Mouse (Mus musculus) cortical plate, adult 2 months (tissue): ENCODE measurements around the gene Creb3l1. TPM values are rescaled to one million over a fixed set of nuclear protein-coding genes. Genes with fewer than 3 reads are reported as not detected.

Source experiments
- H3K27ac ChIP-seq: fragments of 200-500 bp; 2 replicates; pipeline ENCODE4 v1.5.1; 2012; ENCODE audit warnings: low read length, control low read depth, inconsistent platforms; ENCODE audit not compliant: insufficient read depth
- H3K4me1 ChIP-seq: fragments of 200-500 bp; 2 replicates; pipeline ENCODE4 v1.6.1; 2011; ENCODE audit warnings: low read length; ENCODE audit not compliant: control insufficient read depth, insufficient read depth
- H3K4me3 ChIP-seq: fragments of 200-500 bp; 2 replicates; pipeline ENCODE4 v1.5.1; 2011; ENCODE audit warnings: mild to moderate bottlenecking, low read length, control low read depth; ENCODE audit not compliant: insufficient read depth
- CTCF ChIP-seq: fragments of 200-500 bp; IDR thresholded peaks from 2 replicates; pipeline ENCODE4 v1.5.1; 2011; ENCODE audit warnings: mild to moderate bottlenecking, control low read depth, low read length; ENCODE audit not compliant: insufficient read depth; ENCODE audit errors: extremely low read depth
- POLR2A ChIP-seq: fragments of 200-500 bp; IDR thresholded peaks from 2 replicates; pipeline ENCODE4 v1.6.1; 2011; ENCODE audit warnings: mild to moderate bottlenecking, low read length, control low read depth; ENCODE audit not compliant: insufficient read depth; ENCODE audit errors: extremely low read depth
- polyA plus RNA-seq: library from polyadenylated mRNA; depleted of rRNA; stranded (reverse); fragments of >200 nt; gene quantifications from 2 replicates; pipeline ENCODE4 v1.2.3, GENCODE M21; 2012

Gene Creb3l1
- polyA plus RNA-seq, 1 experiment = 0.98 TPM

GRCm38 (mm10) chr2:91949411-91950274, 74.7 kb downstream of the Creb3l1 start:
- TF ChIP-seq POLR2A (no peak), CTCF (no peak)
- Histone ChIP-seq H3K4me3 (peak overlapping the region; percentile 9; the same call in 1 of the 2 replicates), H3K27ac (peak overlapping the region; percentile 94), H3K4me1 (peaks cover 35% of the 10 kb centered on the region)

GRCm38 (mm10) chr2:91948792-91949241, 75.5 kb downstream of the Creb3l1 start:
- H3K4me3 ChIP-seq = no peak overlapping the region
- H3K4me1 ChIP-seq = peaks cover 34% of the 10 kb centered on the region
- TF ChIP-seq POLR2A = no peak
- TF ChIP-seq CTCF = no peak
- peak overlapping the region; percentile 94; the same call in 1 of the 2 replicates for H3K27ac ChIP-seq

- peaks cover 33% of the 10 kb centered on the region for H3K4me1 ChIP-seq
- 0 out of 2 replicates have a peak overlapping the region, but pooled peaks have one; percentile 1 for H3K4me3 ChIP-seq
- peak overlapping the region; percentile 67 for H3K27ac ChIP-seq
- TF ChIP-seq CTCF = no peak
- TF ChIP-seq POLR2A = no peak
These were observed 76.2 kb downstream of the Creb3l1 start for GRCm38 (mm10) chr2:91948151-91948509.

GRCm38 (mm10) chr2:91947397-91948150, 76.7 kb downstream of the Creb3l1 start:
- 0 out of 2 replicates have a peak overlapping the region, but pooled peaks have one; percentile 1 for H3K4me3 ChIP-seq
- peak overlapping the region; percentile 67 for H3K27ac ChIP-seq
- TF ChIP-seq POLR2A (no peak), CTCF (no peak)
- peaks cover 33% of the 10 kb centered on the region for H3K4me1 ChIP-seq

GRCm38 (mm10) chr2:91946836-91947235, 77.5 kb downstream of the Creb3l1 start:
- H3K27ac ChIP-seq = peak overlapping the region; percentile 48; the same call in 1 of the 2 replicates
- no peak for TF ChIP-seq POLR2A
- TF ChIP-seq CTCF = no peak
- no peak overlapping the region for H3K4me3 ChIP-seq
- peaks cover 33% of the 10 kb centered on the region for H3K4me1 ChIP-seq

- Histone ChIP-seq H3K4me1 (peaks cover 32% of the 10 kb centered on the region), H3K4me3 (no peak within 1 kb of the TSS), H3K27ac (peak within 1 kb of the TSS; percentile 48; the same call in 1 of the 2 replicates)
- no peak for TF ChIP-seq CTCF
- no peak for TF ChIP-seq POLR2A
These were observed 78.8 kb downstream of the Creb3l1 start, which contains the start of gene Gm9821 for GRCm38 (mm10) chr2:91945483-91945882. Gene Gm9821 (plus strand): TSS chr2:91945703.

GRCm38 (mm10) chr2:91944170-91944950, 79.9 kb downstream of the Creb3l1 start:
- TF ChIP-seq POLR2A (no peak), CTCF (peak; percentile 95)
- Histone ChIP-seq H3K4me1 (peaks cover 26% of the 10 kb centered on the region), H3K27ac (no peak overlapping the region), H3K4me3 (no peak overlapping the region)

GRCm38 (mm10) chr2:91942356-91942755, 81.9 kb downstream of the Creb3l1 start:
- Histone ChIP-seq H3K27ac (no peak overlapping the region), H3K4me3 (no peak overlapping the region), H3K4me1 (peaks cover 12% of the 10 kb centered on the region)
- TF ChIP-seq CTCF = peak; percentile 6; the same call in 1 of the 2 replicates
- TF ChIP-seq POLR2A = no peak
